Mouse (Mus musculus) ES-Bruce4 (cell line): ENCODE measurements around the gene Mgat5. TPM values are rescaled to one million over a fixed set of nuclear protein-coding genes. Genes with fewer than 3 reads are reported as not detected.

Source experiments
- H3K27ac ChIP-seq: 2 replicates; pipeline ENCODE4 v1.5.1; 2012; ENCODE audit warnings: low read length, inconsistent platforms; ENCODE audit not compliant: insufficient read depth
- H3K27me3 ChIP-seq: 2 replicates; pipeline ENCODE4 v1.6.1; 2012; ENCODE audit warnings: mild to moderate bottlenecking, low read length, inconsistent platforms; ENCODE audit not compliant: control insufficient read depth, poor library complexity, insufficient read depth, severe bottlenecking
- H3K36me3 ChIP-seq: 2 replicates; pipeline ENCODE4 v1.6.1; 2012; ENCODE audit warnings: inconsistent platforms, mild to moderate bottlenecking, low read length, moderate library complexity; ENCODE audit not compliant: control insufficient read depth, poor library complexity, insufficient read depth, severe bottlenecking
- H3K4me1 ChIP-seq: one replicate; pipeline ENCODE4 v1.8.1; 2011; ENCODE audit warnings: low read length; ENCODE audit not compliant: control insufficient read depth, insufficient read depth
- H3K4me3 ChIP-seq: 2 replicates; pipeline ENCODE4 v1.5.1; 2011; ENCODE audit warnings: low read depth, mild to moderate bottlenecking, low read length
- H3K9ac ChIP-seq: 2 replicates; pipeline ENCODE4 v1.6.1; 2012; ENCODE audit warnings: low read depth, mild to moderate bottlenecking, inconsistent platforms; ENCODE audit not compliant: poor library complexity, severe bottlenecking
- H3K9me3 ChIP-seq: replicated peaks from 2 replicates; pipeline ENCODE4 v1.6.1; 2012; ENCODE audit warnings: mild to moderate bottlenecking, low read length, inconsistent platforms; ENCODE audit not compliant: control insufficient read depth, poor library complexity, insufficient read depth, severe bottlenecking
- CTCF ChIP-seq: IDR thresholded peaks from one replicate; pipeline ENCODE4 v1.8.1; 2011; ENCODE audit warnings: low read depth, low read length
- EP300 ChIP-seq: IDR thresholded peaks from 2 replicates; pipeline ENCODE4 v1.6.1; 2011; ENCODE audit warnings: low read depth, low read length; ENCODE audit not compliant: insufficient read depth
- POLR2A ChIP-seq: IDR thresholded peaks from one replicate; pipeline ENCODE4 v1.8.1; 2011; ENCODE audit warnings: low read length; ENCODE audit not compliant: insufficient read depth
- polyA plus RNA-seq: library from polyadenylated mRNA; stranded (reverse); fragments of >200 nt; gene quantifications from 2 replicates; pipeline ENCODE4 v1.2.4, GENCODE M21; 2011; ENCODE audit warnings: low read depth; ENCODE audit not compliant: missing spikeins, insufficient read depth, insufficient read length

Gene Mgat5
- polyA plus RNA-seq, 1 experiment: 9.9 TPM

DNA sequence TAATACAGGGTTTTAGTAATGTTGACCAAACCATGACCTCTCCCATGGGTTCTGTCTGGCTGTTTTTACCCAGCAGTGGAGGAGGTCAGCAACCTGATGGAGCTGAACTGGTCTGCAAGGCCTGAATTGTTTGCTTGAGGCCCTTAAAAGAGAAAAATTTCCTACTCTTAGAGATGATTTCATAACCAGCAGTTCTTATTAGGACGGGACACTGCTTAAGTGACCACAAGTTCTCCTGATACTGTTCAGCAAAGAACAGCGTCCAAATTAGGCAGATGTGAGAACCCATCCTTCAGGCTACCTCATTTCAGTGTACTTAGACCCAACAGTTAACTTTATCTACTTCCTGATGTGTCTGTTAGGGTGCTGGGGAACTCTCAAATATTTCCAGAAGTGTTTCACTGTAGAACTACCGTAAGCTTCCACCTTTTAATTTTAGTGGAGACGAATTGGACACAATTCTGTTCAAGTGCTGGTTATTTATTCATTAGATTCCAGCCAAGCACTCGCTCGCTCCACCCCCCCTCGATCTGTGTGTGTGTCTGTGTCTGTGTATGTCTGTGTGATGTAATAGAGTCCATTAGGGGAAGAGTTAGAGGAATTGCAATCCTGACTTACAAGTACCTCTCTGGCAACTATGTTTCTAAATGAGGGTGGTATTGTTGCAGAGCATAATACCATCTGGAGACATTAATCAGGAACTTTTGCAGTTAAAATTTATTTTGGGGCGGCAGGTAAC lies 17.4 kb downstream of the Mgat5 start:
- no peaks in the 10 kb centered on the region for H3K9me3 ChIP-seq
- no peak overlapping the region for H3K4me3 ChIP-seq
- TF ChIP-seq EP300 (no peak), POLR2A (no peak), CTCF (no peak)
- H3K4me1 ChIP-seq: no peaks in the 10 kb centered on the region
- no peaks in the 10 kb centered on the region for H3K27me3 ChIP-seq
- no peak overlapping the region for H3K27ac ChIP-seq
- no peak overlapping the region for H3K9ac ChIP-seq
- H3K36me3 ChIP-seq: no peaks in the 10 kb centered on the region

DNA sequence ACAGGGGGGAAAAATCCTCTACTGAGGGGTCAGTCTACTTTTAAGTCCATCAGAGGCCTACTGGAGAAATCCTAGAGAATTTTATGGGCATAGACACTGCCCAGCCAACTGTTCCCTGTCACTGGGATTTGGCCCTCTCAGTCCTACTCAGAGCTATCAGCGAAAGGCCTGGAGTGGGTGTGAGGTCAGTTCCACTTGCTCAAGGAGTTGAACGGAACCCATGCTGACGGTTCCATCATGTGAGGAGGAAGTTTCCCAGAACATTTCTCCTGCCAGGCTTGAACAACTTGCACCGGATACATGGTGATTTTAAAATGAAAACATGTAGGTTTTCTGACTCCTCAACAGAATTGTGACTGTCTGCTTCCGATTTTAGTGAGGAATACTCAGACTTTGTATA lies 20.2 kb downstream of the Mgat5 start:
- Histone ChIP-seq H3K9me3 (no peaks in the 10 kb centered on the region), H3K4me1 (no peaks in the 10 kb centered on the region), H3K27ac (no peak overlapping the region), H3K36me3 (no peaks in the 10 kb centered on the region), H3K4me3 (no peak overlapping the region), H3K9ac (no peak overlapping the region), H3K27me3 (no peaks in the 10 kb centered on the region)
- TF ChIP-seq EP300: no peak
- no peak for TF ChIP-seq CTCF
- TF ChIP-seq POLR2A: no peak

GRCm38 (mm10) chr1:127229011-127229410 lies 24.2 kb downstream of the Mgat5 start:
- H3K36me3 ChIP-seq: no peaks in the 10 kb centered on the region
- no peaks in the 10 kb centered on the region for H3K4me1 ChIP-seq
- no peak overlapping the region for H3K27ac ChIP-seq
- H3K4me3 ChIP-seq: no peak overlapping the region
- TF ChIP-seq EP300: no peak
- no peak for TF ChIP-seq CTCF
- no peak for TF ChIP-seq POLR2A
- no peaks in the 10 kb centered on the region for H3K27me3 ChIP-seq
- H3K9ac ChIP-seq: no peak overlapping the region
- no peaks in the 10 kb centered on the region for H3K9me3 ChIP-seq

DNA sequence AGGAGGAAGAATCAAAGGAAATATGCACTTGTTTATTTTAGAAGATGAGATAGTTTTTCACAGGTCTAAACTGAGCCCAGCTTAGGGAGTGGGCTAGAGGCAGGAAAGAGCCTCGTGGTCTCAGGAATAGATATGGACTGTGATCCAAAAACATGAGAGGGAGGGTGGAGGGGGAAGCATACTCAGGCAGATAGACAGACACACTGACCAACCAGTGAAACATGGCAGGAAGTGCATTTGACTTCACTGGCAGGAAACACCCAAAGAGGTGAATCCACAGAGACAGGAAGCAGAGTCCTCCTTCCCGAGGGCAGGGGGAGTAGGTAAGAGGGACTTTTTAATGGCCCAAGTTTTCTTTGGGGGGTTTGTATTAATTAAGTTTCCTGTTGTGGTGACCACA lies 25.7 kb downstream of the Mgat5 start:
- Histone ChIP-seq H3K27ac (no peak overlapping the region), H3K4me1 (no peaks in the 10 kb centered on the region), H3K9me3 (no peaks in the 10 kb centered on the region), H3K27me3 (no peaks in the 10 kb centered on the region), H3K36me3 (no peaks in the 10 kb centered on the region), H3K4me3 (no peak overlapping the region), H3K9ac (no peak overlapping the region)
- TF ChIP-seq CTCF (no peak), POLR2A (no peak), EP300 (no peak)

DNA sequence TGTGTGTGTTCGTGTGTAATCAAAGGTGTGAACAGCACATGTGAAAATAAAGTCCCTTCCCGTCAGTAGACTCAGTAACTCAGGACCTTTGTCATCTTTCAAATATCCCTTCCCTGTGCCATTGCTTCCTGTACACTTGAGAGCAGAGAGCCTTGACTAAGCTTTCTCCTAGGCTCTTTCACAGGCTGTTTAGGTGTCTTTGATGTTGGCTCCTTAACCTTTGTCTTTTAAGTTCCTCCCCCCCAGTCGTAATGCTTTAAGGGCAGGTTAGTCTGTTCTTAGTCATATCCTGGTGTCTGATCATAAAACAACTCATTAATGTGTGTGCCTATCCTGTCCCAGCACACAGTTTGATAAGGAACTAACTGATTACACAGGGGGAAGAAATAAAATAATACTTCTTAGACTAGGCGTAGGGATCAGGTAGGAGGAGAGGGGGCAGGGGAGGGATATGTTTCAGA lies 28.4 kb downstream of the Mgat5 start:
- no peak for TF ChIP-seq EP300
- TF ChIP-seq POLR2A: no peak
- TF ChIP-seq CTCF: no peak
- no peaks in the 10 kb centered on the region for H3K9me3 ChIP-seq
- H3K27ac ChIP-seq: no peak overlapping the region
- no peaks in the 10 kb centered on the region for H3K27me3 ChIP-seq
- no peaks in the 10 kb centered on the region for H3K36me3 ChIP-seq
- no peaks in the 10 kb centered on the region for H3K4me1 ChIP-seq
- H3K4me3 ChIP-seq: no peak overlapping the region
- no peak overlapping the region for H3K9ac ChIP-seq

- H3K4me3 ChIP-seq: no peak overlapping the region
- H3K27me3 ChIP-seq: no peaks in the 10 kb centered on the region
- H3K9me3 ChIP-seq: no peaks in the 10 kb centered on the region
- TF ChIP-seq EP300 (peak; percentile 44; the same call in 1 of the 2 replicates), POLR2A (no peak)
- no peak overlapping the region for H3K9ac ChIP-seq
- H3K27ac ChIP-seq: peak overlapping the region; percentile 17; the same call in 1 of the 2 replicates
- H3K36me3 ChIP-seq: no peaks in the 10 kb centered on the region
- H3K4me1 ChIP-seq: no peaks in the 10 kb centered on the region
Measured at GRCm38 (mm10) chr1:127235157-127235556, 30.3 kb downstream of the Mgat5 start.
